Mouse (Mus musculus) liver, embryonic 12.5 days (tissue): ENCODE results near the gene Mpeg1. TPM values are rescaled to one million over a fixed set of nuclear protein-coding genes. Genes with fewer than 3 reads are reported as not detected.

Experiments used
- ATAC-seq: fragments of 200-750 bp; cut with Nextera tagmentation; 2 replicates; pipeline ENCODE4 v1.8.0; 2017; ENCODE audit warnings: moderate number of reproducible peaks, mild to moderate bottlenecking, moderate library complexity
- H3K27ac ChIP-seq: fragments of 300-500 bp; sonication (generic); 2 replicates; pipeline ENCODE4 v1.5.1; 2016; ENCODE audit warnings: mild to moderate bottlenecking
- H3K27me3 ChIP-seq: fragments of 300-500 bp; sonication (generic); replicated peaks from 2 replicates; pipeline ENCODE4 v1.6.1; 2016; ENCODE audit warnings: mild to moderate bottlenecking, moderate library complexity
- H3K36me3 ChIP-seq: fragments of 300-500 bp; sonication (generic); 2 replicates; pipeline ENCODE4 v1.6.1; 2016; ENCODE audit warnings: mild to moderate bottlenecking, moderate library complexity
- H3K4me1 ChIP-seq: fragments of 300-500 bp; sonication (generic); 2 replicates; pipeline ENCODE4 v1.6.1; 2016
- H3K4me2 ChIP-seq: fragments of 300-500 bp; sonication (generic); 2 replicates; pipeline ENCODE4 v1.6.1; 2016; ENCODE audit warnings: mild to moderate bottlenecking, moderate library complexity
- H3K4me3 ChIP-seq: fragments of 300-500 bp; sonication (generic); 2 replicates; pipeline ENCODE4 v1.5.1; 2016; ENCODE audit warnings: mild to moderate bottlenecking, moderate library complexity
- H3K9ac ChIP-seq: fragments of 300-500 bp; sonication (generic); 2 replicates; pipeline ENCODE4 v1.6.1; 2016; ENCODE audit warnings: mild to moderate bottlenecking, moderate library complexity
- H3K9me3 ChIP-seq: fragments of 300-500 bp; sonication (generic); replicated peaks from 2 replicates; pipeline ENCODE4 v1.6.1; 2016; ENCODE audit warnings: mild to moderate bottlenecking, moderate library complexity
- WGBS: fragments of 180-500 bp; shearing (Covaris S2); methylation state at CpG from one replicate; pipeline ENCODE4 v1.1.7; 2016; ENCODE audit not compliant: insufficient replicate concordance; 5-methylcytosine and 5-hydroxymethylcytosine counted together
- polyA plus RNA-seq: library from polyadenylated mRNA; unstranded; fragments of >200 nt; fragmentation: Nextera tagmentation; extraction: Ambion mirVana; gene quantifications from 2 replicates; pipeline ENCODE4 v1.2.1, GENCODE M21; 2016

Mpeg1 gene
- 0.63 and 0.76 TPM in 2 replicates for polyA plus RNA-seq

DNA sequence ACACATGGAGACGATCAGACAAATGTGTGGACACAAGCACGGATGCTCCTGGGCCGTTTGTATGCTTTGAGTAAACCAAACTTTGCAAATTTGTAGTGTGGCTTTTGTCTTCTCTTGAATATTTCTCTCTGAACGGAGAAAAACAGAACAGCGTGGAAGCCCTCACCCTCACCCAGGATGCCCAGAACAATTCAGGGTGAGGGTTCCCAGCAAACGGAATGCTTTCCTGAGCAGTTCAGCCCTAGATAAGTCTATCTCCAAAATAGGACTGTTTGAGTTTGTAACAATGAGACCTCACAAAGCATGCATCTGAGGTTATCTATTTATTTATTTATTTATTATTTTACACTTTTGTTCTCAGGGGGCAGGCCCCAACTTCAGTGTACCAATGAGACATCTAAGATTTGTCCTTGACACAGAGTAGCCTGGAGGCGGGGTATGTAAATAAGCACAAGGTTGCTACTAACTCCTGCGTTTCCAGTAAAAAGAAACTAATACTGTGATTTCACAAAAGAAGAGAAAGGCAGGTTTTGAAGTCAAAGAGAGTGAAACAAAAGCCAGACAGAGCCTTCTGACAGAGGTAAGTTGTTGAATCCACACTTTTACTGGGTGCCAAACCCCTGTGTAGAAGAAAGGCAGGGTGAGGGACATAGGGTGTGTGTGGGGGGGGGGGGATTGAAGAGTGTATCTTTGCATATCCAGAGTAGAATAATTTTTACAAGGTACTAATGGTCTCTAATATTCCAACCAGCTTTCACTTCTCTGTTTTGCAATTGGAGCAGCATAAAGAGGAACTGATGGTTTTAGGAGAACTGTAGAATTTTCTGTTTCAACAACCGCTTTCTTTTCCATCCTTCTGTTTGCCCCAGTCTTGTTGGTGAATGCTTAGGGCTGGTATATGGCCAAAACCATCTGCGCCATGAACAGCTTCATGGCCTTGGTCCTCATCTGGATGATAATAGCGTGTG, at the start of gene Mpeg1:
Gene Mpeg1 (plus strand): TSS at position 498 of the 968 bp plus-strand sequence.
- Histone ChIP-seq H3K4me2 (no peak within 1 kb of the TSS), H3K4me3 (no peak within 1 kb of the TSS), H3K9me3 (no peaks in the 10 kb centered on the region), H3K27me3 (no peaks in the 10 kb centered on the region), H3K27ac (no peak within 1 kb of the TSS), H3K4me1 (no peaks in the 10 kb centered on the region), H3K9ac (no peak within 1 kb of the TSS), H3K36me3 (no peaks in the 10 kb centered on the region)
- no peak for ATAC-seq
- WGBS, result 69% methylated on average over 11 of the region's 11 CpGs

DNA sequence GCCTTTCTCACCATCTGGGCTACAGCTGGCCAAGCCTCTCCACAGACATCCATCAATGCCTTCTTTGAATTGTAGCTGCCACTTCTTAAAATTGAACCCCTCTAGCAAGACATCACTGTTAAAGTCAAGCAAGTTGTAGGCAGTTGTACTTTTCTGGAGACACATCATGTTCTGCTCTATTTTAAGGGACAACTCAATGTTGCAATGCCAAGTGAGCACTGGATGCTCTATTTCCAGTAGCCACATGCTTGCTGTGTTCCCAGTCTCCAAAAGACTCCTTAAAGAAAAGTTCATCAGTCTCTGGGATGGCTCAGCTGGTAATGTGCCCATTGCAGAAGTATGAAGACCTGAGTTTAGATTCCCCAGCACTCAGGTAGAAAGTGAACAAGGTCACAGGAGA, 46.8 kb upstream of the Mpeg1 start:
- H3K4me1 ChIP-seq, result no peaks in the 10 kb centered on the region
- no peak for ATAC-seq
- H3K36me3 ChIP-seq, result no peaks in the 10 kb centered on the region
- H3K27ac ChIP-seq, result no peak overlapping the region
- H3K9me3 ChIP-seq, result no peaks in the 10 kb centered on the region
- no peak overlapping the region for H3K4me2 ChIP-seq
- H3K4me3 ChIP-seq, result no peak overlapping the region
- no peak overlapping the region for H3K9ac ChIP-seq
- H3K27me3 ChIP-seq, result no peaks in the 10 kb centered on the region

DNA sequence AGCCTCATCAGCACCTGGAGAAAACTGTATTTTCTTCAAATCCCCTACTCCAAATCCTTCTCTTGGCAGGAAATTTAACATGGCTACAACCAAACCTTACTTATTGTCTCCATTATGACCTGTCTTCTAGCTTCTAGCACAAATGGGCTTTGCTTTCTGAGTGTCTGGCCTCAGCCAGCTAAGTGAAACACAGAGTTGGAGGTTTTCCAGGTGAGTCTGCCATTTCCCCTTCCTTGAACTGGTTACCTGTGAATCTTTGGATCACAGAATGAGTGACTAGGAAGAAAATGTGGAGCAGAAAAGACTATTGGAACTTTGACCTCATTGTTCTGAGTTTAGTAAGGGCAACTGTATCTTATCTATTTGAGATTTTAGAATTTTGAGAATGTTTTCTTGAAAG, 43.2 kb upstream of the Mpeg1 start, which contains the start of gene Olfr1441:
Gene Olfr1441 (plus strand): TSS at position 73 of the 400 bp plus-strand sequence.
- H3K27ac ChIP-seq, result no peak within 1 kb of the TSS
- H3K36me3 ChIP-seq, result no peaks in the 10 kb centered on the region
- H3K4me3 ChIP-seq, result no peak within 1 kb of the TSS
- no peaks in the 10 kb centered on the region for H3K27me3 ChIP-seq
- no peaks in the 10 kb centered on the region for H3K4me1 ChIP-seq
- H3K9me3 ChIP-seq, result no peaks in the 10 kb centered on the region
- no peak for ATAC-seq
- H3K9ac ChIP-seq, result no peak within 1 kb of the TSS
- no peak within 1 kb of the TSS for H3K4me2 ChIP-seq

DNA sequence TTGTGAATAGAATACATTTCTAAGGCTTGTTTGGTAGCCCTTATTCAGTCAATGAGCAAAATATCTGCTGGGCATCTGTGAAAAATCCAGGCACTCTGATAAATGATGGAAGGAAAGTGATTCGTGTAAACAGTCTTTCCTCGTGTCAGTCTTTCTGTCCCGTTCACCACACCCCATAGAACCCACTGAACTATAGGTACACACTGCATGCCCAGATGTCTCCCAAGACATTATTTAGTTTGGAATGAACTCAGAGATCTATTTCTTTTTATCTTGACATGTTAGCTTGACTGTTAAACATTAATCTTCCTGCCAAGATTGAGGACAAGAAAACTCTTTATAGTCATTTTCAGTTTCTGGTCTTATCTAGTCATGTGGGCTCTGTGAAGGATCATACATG, 42.3 kb upstream of the Mpeg1 start:
- H3K27me3 ChIP-seq, result no peaks in the 10 kb centered on the region
- no peak overlapping the region for H3K9ac ChIP-seq
- 52% methylated on average over 3 of the region's 3 CpGs for WGBS
- H3K27ac ChIP-seq, result no peak overlapping the region
- H3K4me1 ChIP-seq, result no peaks in the 10 kb centered on the region
- no peak overlapping the region for H3K4me3 ChIP-seq
- no peaks in the 10 kb centered on the region for H3K9me3 ChIP-seq
- no peak overlapping the region for H3K4me2 ChIP-seq
- ATAC-seq, result no peak
- no peaks in the 10 kb centered on the region for H3K36me3 ChIP-seq

DNA sequence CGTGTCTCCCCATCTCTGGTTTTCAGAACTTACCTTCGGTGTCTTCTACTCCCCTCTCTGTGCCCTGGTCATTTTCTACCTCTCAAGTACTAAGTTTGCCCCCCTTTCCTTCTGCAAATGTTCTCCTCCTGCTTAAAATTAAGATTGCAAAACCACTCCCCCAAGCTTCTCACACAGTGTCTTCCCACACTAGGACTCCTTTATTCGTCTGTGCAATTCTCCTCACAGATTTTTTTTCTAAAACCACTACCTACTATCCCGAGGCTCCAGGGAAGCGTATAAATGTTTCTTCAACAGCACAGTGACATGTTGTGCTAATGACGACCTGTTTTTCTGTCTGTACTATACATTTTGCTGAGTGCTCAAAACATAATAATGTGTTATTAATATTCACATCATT, 40.0 kb upstream of the Mpeg1 start:
- Histone ChIP-seq H3K4me1 (no peaks in the 10 kb centered on the region), H3K4me3 (no peak overlapping the region), H3K36me3 (no peaks in the 10 kb centered on the region), H3K27me3 (no peaks in the 10 kb centered on the region), H3K9ac (no peak overlapping the region), H3K9me3 (no peaks in the 10 kb centered on the region), H3K27ac (no peak overlapping the region), H3K4me2 (no peak overlapping the region)
- ATAC-seq, result no peak
- WGBS, result 60% methylated on average over 6 of the region's 6 CpGs

DNA sequence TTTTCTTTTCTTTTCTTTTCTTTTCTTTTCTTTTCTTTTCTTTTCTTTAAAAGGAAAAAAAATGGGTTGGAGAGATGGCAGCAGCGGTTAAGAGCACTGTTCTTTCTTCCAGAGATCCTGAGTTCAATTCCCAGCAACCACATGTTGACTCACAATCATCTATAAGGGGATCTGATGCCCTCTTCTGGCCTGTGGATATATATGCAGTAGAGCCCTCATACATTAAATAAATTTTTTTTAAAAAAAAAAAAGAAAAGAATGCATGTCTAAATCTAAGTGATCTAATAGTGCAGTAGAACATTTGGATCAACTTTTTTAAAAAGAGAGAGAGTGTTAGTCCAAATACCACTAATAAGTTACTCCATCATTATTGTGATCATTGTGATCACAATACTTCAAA, 38.9 kb upstream of the Mpeg1 start:
- H3K4me3 ChIP-seq, result no peak overlapping the region
- ATAC-seq, result no peak
- H3K27ac ChIP-seq, result no peak overlapping the region
- WGBS, result 58% methylated on average over 1 of the region's 1 CpGs
- H3K9ac ChIP-seq, result no peak overlapping the region
- H3K27me3 ChIP-seq, result no peaks in the 10 kb centered on the region
- H3K4me2 ChIP-seq, result no peak overlapping the region
- H3K4me1 ChIP-seq, result no peaks in the 10 kb centered on the region
- no peaks in the 10 kb centered on the region for H3K36me3 ChIP-seq
- H3K9me3 ChIP-seq, result no peaks in the 10 kb centered on the region

DNA sequence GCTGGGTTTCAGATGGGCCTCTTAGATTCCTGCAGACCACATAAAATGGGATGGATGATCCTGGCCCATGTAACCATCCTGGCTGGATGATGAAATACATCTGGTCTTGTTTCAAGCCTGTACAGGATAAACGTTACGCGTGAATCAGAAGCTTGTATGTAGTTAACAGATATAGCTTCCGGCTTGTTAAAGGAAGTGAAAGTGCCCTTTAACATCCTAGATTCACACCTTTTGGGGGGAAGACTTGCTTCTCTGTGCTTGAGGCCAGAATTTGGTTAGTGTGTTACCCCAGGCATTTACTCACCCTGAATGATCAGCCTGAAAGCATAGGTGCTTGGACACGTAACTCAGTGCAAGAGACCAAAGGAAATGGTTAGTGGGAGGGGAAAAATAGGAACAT, 33.5 kb upstream of the Mpeg1 start:
- no peak for ATAC-seq
- 69% methylated on average over 5 of the region's 5 CpGs for WGBS
- Histone ChIP-seq H3K27me3 (no peaks in the 10 kb centered on the region), H3K4me3 (no peak overlapping the region), H3K9ac (no peak overlapping the region), H3K4me2 (no peak overlapping the region), H3K27ac (no peak overlapping the region), H3K36me3 (no peaks in the 10 kb centered on the region), H3K4me1 (no peaks in the 10 kb centered on the region), H3K9me3 (no peaks in the 10 kb centered on the region)

DNA sequence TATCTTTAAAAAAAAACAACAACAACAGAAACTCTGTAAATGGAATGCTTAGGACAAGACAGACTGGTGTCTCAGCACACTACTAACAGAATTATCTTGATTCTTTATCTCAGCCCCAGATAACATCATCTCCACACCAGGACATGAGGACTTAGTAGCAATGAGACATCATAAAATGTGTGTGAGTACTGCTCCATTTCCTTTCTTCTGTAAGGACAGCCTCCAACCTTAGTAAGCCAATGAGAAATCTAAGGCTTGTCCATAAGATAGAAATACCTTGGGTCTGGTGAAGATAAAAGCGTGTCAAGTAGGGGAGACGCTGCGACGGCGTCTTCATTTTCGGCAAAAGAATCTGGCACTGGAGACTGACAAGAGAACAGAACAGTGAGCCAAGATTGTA, 33.0 kb upstream of the Mpeg1 start, which contains the start of gene Pfpl:
Gene Pfpl (plus strand): TSS at position 301 of the 400 bp plus-strand sequence.
- H3K4me1 ChIP-seq, result no peaks in the 10 kb centered on the region
- H3K27me3 ChIP-seq, result no peaks in the 10 kb centered on the region
- no peak within 1 kb of the TSS for H3K4me3 ChIP-seq
- 83% methylated on average over 6 of the region's 6 CpGs for WGBS
- H3K4me2 ChIP-seq, result no peak within 1 kb of the TSS
- H3K36me3 ChIP-seq, result no peaks in the 10 kb centered on the region
- H3K9ac ChIP-seq, result no peak within 1 kb of the TSS
- no peaks in the 10 kb centered on the region for H3K9me3 ChIP-seq
- H3K27ac ChIP-seq, result no peak within 1 kb of the TSS
- no peak for ATAC-seq

DNA sequence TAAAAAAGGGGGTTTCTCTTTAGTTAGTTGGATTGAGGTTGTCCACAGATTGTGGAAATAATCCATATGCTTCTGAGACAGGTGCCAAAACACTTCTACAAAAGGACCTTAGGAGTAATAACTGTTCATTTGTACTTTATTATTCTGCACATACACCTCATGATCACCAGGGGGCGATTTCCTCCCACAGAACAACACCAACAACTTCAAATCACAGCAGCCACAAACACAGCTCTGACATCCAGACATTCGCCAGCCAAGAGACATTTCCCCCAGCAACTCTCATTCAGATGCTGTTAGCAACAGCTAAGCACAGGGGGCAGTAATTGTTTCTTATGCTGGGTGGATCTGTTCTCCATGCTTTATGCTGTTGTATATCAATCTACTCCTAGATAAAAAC, 27.5 kb upstream of the Mpeg1 start:
- no peak overlapping the region for H3K4me3 ChIP-seq
- WGBS, result 0% methylated on average over 2 of the region's 2 CpGs
- no peak overlapping the region for H3K27ac ChIP-seq
- ATAC-seq, result no peak
- no peak overlapping the region for H3K9ac ChIP-seq
- H3K9me3 ChIP-seq, result no peaks in the 10 kb centered on the region
- H3K27me3 ChIP-seq, result no peaks in the 10 kb centered on the region
- no peaks in the 10 kb centered on the region for H3K36me3 ChIP-seq
- H3K4me1 ChIP-seq, result no peaks in the 10 kb centered on the region
- no peak overlapping the region for H3K4me2 ChIP-seq

DNA sequence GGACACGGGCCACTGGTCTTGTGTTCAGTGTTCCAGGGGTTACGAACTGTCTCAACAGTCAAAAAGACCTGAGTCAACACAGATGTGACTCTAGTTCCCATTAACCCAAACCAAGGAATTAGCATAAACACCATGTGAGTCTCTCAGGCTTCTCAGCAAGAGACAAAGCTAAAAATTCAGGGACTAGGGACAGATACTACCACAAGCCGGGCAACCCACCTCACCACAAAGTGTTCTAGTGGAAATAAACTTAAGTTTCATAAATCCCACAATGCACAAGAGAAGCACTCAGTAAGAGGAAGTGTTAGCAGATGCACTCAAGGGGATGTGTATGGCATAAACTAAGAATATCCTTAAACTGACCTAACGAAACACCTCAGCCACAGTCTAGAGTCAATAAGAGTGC, 25.6 kb upstream of the Mpeg1 start:
- Histone ChIP-seq H3K36me3 (no peaks in the 10 kb centered on the region), H3K27me3 (no peaks in the 10 kb centered on the region), H3K9me3 (no peaks in the 10 kb centered on the region), H3K9ac (no peak overlapping the region), H3K27ac (no peak overlapping the region), H3K4me2 (no peak overlapping the region), H3K4me3 (no peak overlapping the region), H3K4me1 (no peaks in the 10 kb centered on the region)
- 54% methylated on average over 4 of the region's 4 CpGs for WGBS
- ATAC-seq, result no peak

DNA sequence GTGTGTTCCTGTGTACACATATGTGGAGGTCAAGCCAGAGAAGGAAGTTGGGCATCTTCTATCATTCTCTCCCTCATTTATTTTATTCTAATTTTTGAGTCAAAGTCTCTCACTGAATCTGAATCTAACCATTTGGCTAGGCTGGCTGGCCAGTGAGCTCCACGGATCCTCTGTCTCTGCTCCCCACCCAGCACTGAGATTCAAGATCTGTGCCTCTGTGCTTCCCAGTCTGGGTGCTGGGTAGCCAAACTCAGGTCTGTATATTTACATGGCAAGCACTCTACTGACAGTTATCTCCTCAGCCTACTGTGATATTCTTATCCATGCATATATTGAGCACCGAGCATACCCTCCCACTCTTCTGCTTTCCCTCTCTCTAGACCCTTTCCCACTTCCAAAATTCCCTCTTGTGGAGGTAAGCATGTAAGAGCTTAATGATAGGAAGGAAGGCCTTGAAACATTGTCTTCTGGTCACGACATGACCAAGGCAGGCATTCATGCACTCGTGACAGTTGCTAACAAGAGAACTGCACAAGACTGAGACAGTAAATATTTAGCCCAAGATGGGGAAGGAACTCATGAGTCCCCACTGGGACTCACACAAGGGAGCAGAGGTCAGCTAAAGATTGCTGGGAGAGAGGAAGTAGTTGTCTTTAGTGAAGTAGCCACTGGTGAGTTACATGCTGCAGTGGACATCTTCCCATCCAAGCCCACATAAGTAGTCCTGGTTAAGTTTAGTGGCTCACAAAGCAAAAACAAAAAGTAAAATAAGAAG, 24.6 kb upstream of the Mpeg1 start:
- no peak for ATAC-seq
- H3K4me2 ChIP-seq, result no peak overlapping the region
- H3K9me3 ChIP-seq, result no peaks in the 10 kb centered on the region
- no peaks in the 10 kb centered on the region for H3K36me3 ChIP-seq
- H3K4me1 ChIP-seq, result no peaks in the 10 kb centered on the region
- WGBS, result 43% methylated on average over 4 of the region's 4 CpGs
- no peak overlapping the region for H3K4me3 ChIP-seq
- H3K27ac ChIP-seq, result no peak overlapping the region
- H3K27me3 ChIP-seq, result no peaks in the 10 kb centered on the region
- no peak overlapping the region for H3K9ac ChIP-seq

DNA sequence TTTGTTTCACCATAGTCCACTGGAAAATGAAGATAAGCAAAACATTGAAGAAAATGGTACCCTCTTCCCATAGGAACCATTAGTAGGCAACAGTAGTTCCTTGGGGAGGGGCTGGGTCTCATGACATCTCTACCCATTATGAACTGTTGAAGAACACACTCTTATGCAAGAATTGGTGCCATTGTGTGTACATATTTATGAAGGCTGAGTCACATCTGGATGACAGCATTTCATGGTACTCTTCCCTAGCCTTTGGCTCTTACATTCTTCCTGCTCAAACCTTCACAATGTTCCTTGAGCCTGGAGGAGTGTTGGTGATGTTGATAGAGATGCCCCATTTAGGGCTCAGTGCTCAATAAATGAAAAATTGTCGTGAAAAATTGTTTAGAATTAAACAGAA, 21.0 kb upstream of the Mpeg1 start:
- H3K4me3 ChIP-seq, result no peak overlapping the region
- no peaks in the 10 kb centered on the region for H3K4me1 ChIP-seq
- H3K27ac ChIP-seq, result no peak overlapping the region
- 44% methylated on average over 1 of the region's 1 CpGs for WGBS
- no peak overlapping the region for H3K4me2 ChIP-seq
- no peak overlapping the region for H3K9ac ChIP-seq
- no peaks in the 10 kb centered on the region for H3K9me3 ChIP-seq
- no peaks in the 10 kb centered on the region for H3K27me3 ChIP-seq
- ATAC-seq, result no peak
- H3K36me3 ChIP-seq, result no peaks in the 10 kb centered on the region
